Mouse (Mus musculus) ES-Bruce4 (cell line): ENCODE measurements around the gene Gramd1b. TPM values are rescaled to one million over a fixed set of nuclear protein-coding genes. Genes with fewer than 3 reads are reported as not detected.

Experiments used
- H3K27ac ChIP-seq: 2 replicates; pipeline ENCODE4 v1.5.1; 2012; ENCODE audit warnings: low read length, inconsistent platforms; ENCODE audit not compliant: insufficient read depth
- H3K27me3 ChIP-seq: 2 replicates; pipeline ENCODE4 v1.6.1; 2012; ENCODE audit warnings: mild to moderate bottlenecking, low read length, inconsistent platforms; ENCODE audit not compliant: control insufficient read depth, poor library complexity, insufficient read depth, severe bottlenecking
- H3K36me3 ChIP-seq: 2 replicates; pipeline ENCODE4 v1.6.1; 2012; ENCODE audit warnings: inconsistent platforms, mild to moderate bottlenecking, low read length, moderate library complexity; ENCODE audit not compliant: control insufficient read depth, poor library complexity, insufficient read depth, severe bottlenecking
- H3K4me1 ChIP-seq: one replicate; pipeline ENCODE4 v1.8.1; 2011; ENCODE audit warnings: low read length; ENCODE audit not compliant: control insufficient read depth, insufficient read depth
- H3K4me3 ChIP-seq: 2 replicates; pipeline ENCODE4 v1.5.1; 2011; ENCODE audit warnings: low read depth, mild to moderate bottlenecking, low read length
- H3K9ac ChIP-seq: 2 replicates; pipeline ENCODE4 v1.6.1; 2012; ENCODE audit warnings: low read depth, mild to moderate bottlenecking, inconsistent platforms; ENCODE audit not compliant: poor library complexity, severe bottlenecking
- H3K9me3 ChIP-seq: replicated peaks from 2 replicates; pipeline ENCODE4 v1.6.1; 2012; ENCODE audit warnings: mild to moderate bottlenecking, low read length, inconsistent platforms; ENCODE audit not compliant: control insufficient read depth, poor library complexity, insufficient read depth, severe bottlenecking
- CTCF ChIP-seq: IDR thresholded peaks from one replicate; pipeline ENCODE4 v1.8.1; 2011; ENCODE audit warnings: low read depth, low read length
- EP300 ChIP-seq: IDR thresholded peaks from 2 replicates; pipeline ENCODE4 v1.6.1; 2011; ENCODE audit warnings: low read depth, low read length; ENCODE audit not compliant: insufficient read depth
- POLR2A ChIP-seq: IDR thresholded peaks from one replicate; pipeline ENCODE4 v1.8.1; 2011; ENCODE audit warnings: low read length; ENCODE audit not compliant: insufficient read depth
- polyA plus RNA-seq: library from polyadenylated mRNA; stranded (reverse); fragments of >200 nt; gene quantifications from 2 replicates; pipeline ENCODE4 v1.2.4, GENCODE M21; 2011; ENCODE audit warnings: low read depth; ENCODE audit not compliant: missing spikeins, insufficient read depth, insufficient read length

Gramd1b gene
- polyA plus RNA-seq, 1 experiment, result 14.2 TPM

GRCm38 (mm10) chr9:40350052-40350451 is 181.1 kb downstream of the Gramd1b start:
- H3K27ac ChIP-seq, result no peak overlapping the region
- TF ChIP-seq EP300 (no peak), CTCF (no peak), POLR2A (no peak)
- H3K4me3 ChIP-seq, result no peak overlapping the region

GRCm38 (mm10) chr9:40349554-40349953 is 181.6 kb downstream of the Gramd1b start:
- Histone ChIP-seq H3K27ac (no peak overlapping the region), H3K4me1 (no peaks in the 10 kb centered on the region)

More at GRCm38 (mm10) chr9:40350052-40350451, 181.1 kb downstream of the Gramd1b start:
- no peaks in the 10 kb centered on the region for H3K9me3 ChIP-seq
- no peaks in the 10 kb centered on the region for H3K4me1 ChIP-seq
- no peaks in the 10 kb centered on the region for H3K36me3 ChIP-seq
- H3K27me3 ChIP-seq, result no peaks in the 10 kb centered on the region
- no peak overlapping the region for H3K9ac ChIP-seq

DNA sequence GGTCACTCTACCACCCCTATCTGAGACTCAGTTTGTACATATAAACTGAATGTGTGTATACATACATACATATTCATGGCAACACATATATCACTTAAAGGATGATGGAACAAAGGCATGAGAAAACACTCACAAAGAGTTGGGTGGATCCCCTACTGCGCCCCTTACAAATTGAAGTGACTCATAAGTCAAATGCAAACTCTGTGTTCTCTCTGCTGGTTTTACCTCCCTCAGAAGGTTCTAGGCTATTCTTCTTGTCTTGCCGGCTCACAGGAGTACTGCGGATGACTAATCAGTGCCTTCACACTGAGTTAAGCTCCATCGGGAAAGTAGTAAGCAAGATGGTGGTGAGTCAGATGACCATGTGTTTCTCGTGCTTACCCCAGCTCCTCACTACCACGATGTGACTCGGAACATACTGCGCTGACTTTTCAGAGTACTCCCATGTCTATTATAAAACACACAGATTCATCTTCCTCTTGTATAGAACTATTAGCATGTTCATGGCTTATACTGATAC is 182.4 kb downstream of the Gramd1b start:
- Histone ChIP-seq H3K4me1 (no peaks in the 10 kb centered on the region), H3K9me3 (no peaks in the 10 kb centered on the region), H3K9ac (no peak overlapping the region), H3K27ac (no peak overlapping the region), H3K36me3 (no peaks in the 10 kb centered on the region), H3K4me3 (no peak overlapping the region), H3K27me3 (no peaks in the 10 kb centered on the region)
- no peak for TF ChIP-seq EP300
- no peak for TF ChIP-seq CTCF
- no peak for TF ChIP-seq POLR2A

More at GRCm38 (mm10) chr9:40349554-40349953, 181.6 kb downstream of the Gramd1b start:
- H3K4me3 ChIP-seq, result no peak overlapping the region
- H3K9ac ChIP-seq, result no peak overlapping the region
- no peaks in the 10 kb centered on the region for H3K9me3 ChIP-seq
- H3K36me3 ChIP-seq, result no peaks in the 10 kb centered on the region
- TF ChIP-seq EP300 (no peak), POLR2A (no peak), CTCF (no peak)
- no peaks in the 10 kb centered on the region for H3K27me3 ChIP-seq

GRCm38 (mm10) chr9:40346232-40346984 is 184.8 kb downstream of the Gramd1b start:
- no peak for TF ChIP-seq EP300
- no peak for TF ChIP-seq POLR2A
- no peak for TF ChIP-seq CTCF
- Histone ChIP-seq H3K27ac (no peak overlapping the region), H3K4me3 (no peak overlapping the region)

DNA sequence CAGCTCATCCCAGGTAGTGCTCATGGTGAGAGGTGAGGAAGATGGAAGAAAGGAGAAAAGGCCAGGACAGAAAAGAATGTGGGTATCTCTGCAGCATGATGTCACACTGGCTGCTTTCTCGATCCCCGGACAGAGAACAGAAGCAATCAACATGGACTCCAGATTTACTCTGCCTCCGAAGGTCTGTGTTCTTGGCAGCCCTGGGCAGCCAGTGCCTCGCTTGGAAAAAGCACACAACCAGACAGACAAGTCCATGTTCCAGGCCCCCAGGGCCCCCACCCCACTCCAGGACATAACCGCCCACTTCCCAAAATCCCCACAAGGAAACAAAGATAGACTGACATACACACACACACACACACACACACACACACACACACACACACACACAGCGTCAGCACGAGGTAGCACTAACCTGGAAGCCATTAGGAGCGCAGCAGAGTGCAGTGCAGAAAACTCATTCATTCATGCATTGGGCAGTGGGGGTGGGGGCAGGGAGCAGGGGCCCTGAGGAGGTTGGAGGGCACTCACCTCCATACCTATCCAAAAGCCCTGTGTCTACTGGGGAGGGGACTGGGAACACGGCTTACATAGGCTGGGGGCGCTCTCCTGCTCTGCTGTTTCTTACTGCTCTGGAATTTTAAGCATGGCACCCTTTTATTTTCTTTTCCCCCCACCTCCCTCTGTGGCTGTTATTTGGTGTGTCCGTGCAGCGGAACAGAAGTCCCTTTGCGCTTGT is 185.5 kb downstream of the Gramd1b start:
- no peak overlapping the region for H3K27ac ChIP-seq
- H3K27me3 ChIP-seq, result no peaks in the 10 kb centered on the region
- H3K4me1 ChIP-seq, result no peaks in the 10 kb centered on the region
- peak overlapping the region; percentile 14; the same call in 1 of the 2 replicates for H3K4me3 ChIP-seq
- H3K36me3 ChIP-seq, result no peaks in the 10 kb centered on the region
- H3K9me3 ChIP-seq, result no peaks in the 10 kb centered on the region
- TF ChIP-seq EP300, result no peak
- no peak for TF ChIP-seq POLR2A
- TF ChIP-seq CTCF, result no peak
- H3K9ac ChIP-seq, result no peak overlapping the region

More at GRCm38 (mm10) chr9:40346232-40346984, 184.8 kb downstream of the Gramd1b start:
- H3K4me1 ChIP-seq, result no peaks in the 10 kb centered on the region
- no peaks in the 10 kb centered on the region for H3K9me3 ChIP-seq
- H3K9ac ChIP-seq, result no peak overlapping the region
- H3K27me3 ChIP-seq, result no peaks in the 10 kb centered on the region
- no peaks in the 10 kb centered on the region for H3K36me3 ChIP-seq
